Mouse (Mus musculus): ENCODE measurements at regions not wholly inside any gene's neighbourhood (a gene's known extent, or its start where the extent isn't known, plus 50 kb on each side); places are given as distances from the start of the nearest gene placed in this dataset.

DNA sequence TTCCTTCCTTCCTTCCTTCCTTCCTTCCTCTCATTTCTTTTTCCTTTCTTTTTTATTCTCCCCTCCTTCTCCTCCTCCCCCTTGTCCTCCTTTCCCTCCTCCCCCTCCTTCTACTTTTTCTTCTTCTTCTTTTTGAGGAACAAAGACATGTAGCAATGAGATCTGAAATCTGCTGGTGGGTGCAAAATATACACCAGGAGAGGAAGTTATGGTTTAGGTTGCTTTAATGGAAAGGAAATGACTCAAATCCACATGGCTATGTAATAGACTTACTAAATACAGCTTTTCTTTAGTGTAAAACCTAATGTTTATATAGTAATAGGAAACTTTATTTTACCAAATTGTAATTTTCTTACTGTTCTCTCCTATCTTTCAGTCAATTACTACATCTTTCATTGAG, 349.5 kb upstream of the Klf6 start:
- TF ChIP-seq EP300 (optimal IDR thresholded peaks at IDR 0.05) (no peak), CTCF (IDR thresholded peaks at IDR 0.05; ENCODE audit: low read depth) (no peak)

Measured in stomach, postnatal 0 days (tissue).